Mouse (Mus musculus) olfactory bulb, adult 2 months (tissue): ENCODE data around the gene Znfx1.

Source experiments
- CTCF ChIP-seq: fragments of 200-500 bp; IDR thresholded peaks from 2 replicates; pipeline ENCODE4 v1.5.1; 2012; ENCODE audit warnings: low read depth, mild to moderate bottlenecking, low read length, moderate library complexity; ENCODE audit not compliant: insufficient read depth
- POLR2A ChIP-seq: fragments of 200-500 bp; IDR thresholded peaks from 2 replicates; pipeline ENCODE4 v1.6.1; 2012; ENCODE audit warnings: mild to moderate bottlenecking, low read depth, low read length, moderate library complexity; ENCODE audit not compliant: insufficient read depth

DNA sequence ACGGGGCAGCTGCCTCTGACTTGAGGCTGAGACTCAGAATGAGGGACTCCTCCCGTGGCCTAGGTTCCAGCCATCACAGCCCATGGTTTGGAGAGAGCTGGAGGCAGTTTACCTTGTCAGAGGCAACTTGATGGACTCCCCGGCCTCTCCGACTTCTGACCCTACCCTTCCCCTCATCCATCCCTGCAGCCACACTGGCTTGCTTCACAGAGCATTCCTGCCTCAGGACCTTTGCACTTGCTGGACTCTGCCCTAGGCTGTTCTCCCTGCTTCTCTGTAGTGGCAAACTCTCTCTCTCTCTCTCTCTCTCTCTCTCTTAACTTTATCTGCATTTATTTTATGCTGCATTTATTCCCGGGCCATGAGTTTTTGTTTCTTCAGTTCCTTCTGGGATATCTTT, 24.0 kb upstream of the Znfx1 start:
- TF ChIP-seq CTCF (no peak), POLR2A (no peak)
